Mouse (Mus musculus): ENCODE measurements around the gene Nme7. TPM values are rescaled to one million over a fixed set of nuclear protein-coding genes. Genes with fewer than 3 reads are reported as not detected.
A peak's percentile ranks its signal among the peaks of the same experiment; 100 is the strongest.

Gene Nme7
- polyA plus RNA-seq, 1 experiment from 2014 or later, result 8.5 TPM

DNA sequence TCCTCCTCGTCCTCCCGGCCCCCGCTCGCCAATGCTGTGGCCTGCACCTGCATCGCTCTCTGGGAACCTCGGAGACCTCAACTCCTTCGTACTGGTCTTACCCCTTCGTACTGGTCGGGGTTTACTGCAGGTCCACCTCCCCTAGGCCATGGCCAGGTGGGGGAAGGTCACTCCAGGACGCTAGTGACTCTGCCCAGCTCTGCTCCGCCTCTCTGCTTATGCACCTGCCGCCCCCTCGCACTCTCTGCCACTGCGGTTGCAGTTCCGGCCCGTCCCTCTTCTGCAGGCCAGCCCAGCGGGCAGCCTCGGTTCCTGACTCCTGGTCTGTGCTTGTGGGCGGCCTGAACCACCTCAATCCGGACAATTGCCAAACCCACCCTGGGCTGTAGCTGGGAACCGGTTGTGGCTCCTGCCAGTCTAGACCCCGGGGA is 154.7 kb downstream of the Nme7 start:
- Histone ChIP-seq H3K27ac (ENCODE audit: low read length) (peak overlapping the region; percentile 76), H3K36me3 (ENCODE audit: control insufficient read depth, insufficient read depth) (no peaks in the 10 kb centered on the region), H3K9ac (ENCODE audit: low read depth, low read length) (peak overlapping the region; percentile 43), H3K4me2 (ENCODE audit: low read depth, low read length) (peak overlapping the region; percentile 58), H3K4me1 (ENCODE audit: control insufficient read depth, low read depth, low read length) (no peaks in the 10 kb centered on the region; the same call in 1 of the 2 replicates), H3K27me3 (ENCODE audit: control insufficient read depth, insufficient read depth, low read depth, low read length) (peaks cover 46% of the 10 kb centered on the region), H3K4me3 (ENCODE audit: low read depth, low read length) (peak overlapping the region; percentile 58), H3K9me3 (replicated peaks; ENCODE audit: control insufficient read depth, low read length) (no peaks in the 10 kb centered on the region)
- WGBS (ENCODE audit: insufficient replicate concordance), result 1% methylated on average over 22 of the region's 22 CpGs
- peak; percentile 78 for ATAC-seq (ENCODE audit: low read depth)

DNA sequence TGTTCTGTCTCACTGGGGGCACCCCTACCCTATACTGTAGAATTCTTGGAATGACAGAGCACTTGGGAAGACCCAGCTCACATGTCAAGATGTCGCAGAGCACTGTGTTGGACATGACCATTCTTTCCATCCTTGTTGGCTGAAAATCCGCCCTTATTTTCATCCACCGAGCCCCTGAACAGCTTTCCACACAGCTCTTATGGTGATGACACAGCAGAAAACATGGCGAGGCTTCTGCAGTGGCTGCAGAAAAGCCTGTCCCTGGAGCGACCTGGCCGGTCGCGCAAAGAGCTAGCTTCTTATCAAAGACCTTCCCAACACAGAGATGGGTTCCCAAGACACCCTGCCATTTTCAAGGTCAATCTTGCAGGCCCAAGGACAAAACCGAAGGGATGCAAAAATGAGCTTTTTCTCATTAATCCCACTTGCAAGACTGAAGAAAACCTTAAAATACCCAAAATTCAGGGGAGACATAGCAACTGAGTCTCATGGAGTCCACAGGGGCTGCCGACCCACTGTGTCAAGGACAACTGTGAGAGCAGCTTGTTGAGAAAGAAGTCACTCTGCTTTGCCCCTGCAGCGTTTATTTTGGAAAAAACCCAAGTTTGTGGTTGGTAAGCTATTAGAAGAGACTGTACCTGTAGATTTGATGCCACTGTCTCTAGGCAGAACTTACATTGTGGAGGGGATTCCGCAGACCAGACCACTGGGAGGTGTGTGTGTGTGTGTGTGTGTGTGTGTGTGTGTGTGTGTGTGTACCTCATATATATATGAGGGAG is 155.4 kb downstream of the Nme7 start:
- H3K27ac ChIP-seq (ENCODE audit: low read length), result peak overlapping the region; percentile 76
- ATAC-seq (ENCODE audit: low read depth), result no peak
- no peaks in the 10 kb centered on the region; the same call in 1 of the 2 replicates for H3K4me1 ChIP-seq (ENCODE audit: control insufficient read depth, low read depth, low read length)
- H3K4me2 ChIP-seq (ENCODE audit: low read depth, low read length), result peak overlapping the region; percentile 58
- H3K9ac ChIP-seq (ENCODE audit: low read depth, low read length), result peak overlapping the region; percentile 22; the same call in 1 of the 2 replicates
- peak overlapping the region; percentile 58 for H3K4me3 ChIP-seq (ENCODE audit: low read depth, low read length)
- WGBS (ENCODE audit: insufficient replicate concordance), result 25% methylated on average over 12 of the region's 12 CpGs
- H3K9me3 ChIP-seq (replicated peaks; ENCODE audit: control insufficient read depth, low read length), result no peaks in the 10 kb centered on the region
- H3K36me3 ChIP-seq (ENCODE audit: control insufficient read depth, insufficient read depth), result no peaks in the 10 kb centered on the region
- H3K27me3 ChIP-seq (ENCODE audit: control insufficient read depth, insufficient read depth, low read depth, low read length), result peaks cover 46% of the 10 kb centered on the region

DNA sequence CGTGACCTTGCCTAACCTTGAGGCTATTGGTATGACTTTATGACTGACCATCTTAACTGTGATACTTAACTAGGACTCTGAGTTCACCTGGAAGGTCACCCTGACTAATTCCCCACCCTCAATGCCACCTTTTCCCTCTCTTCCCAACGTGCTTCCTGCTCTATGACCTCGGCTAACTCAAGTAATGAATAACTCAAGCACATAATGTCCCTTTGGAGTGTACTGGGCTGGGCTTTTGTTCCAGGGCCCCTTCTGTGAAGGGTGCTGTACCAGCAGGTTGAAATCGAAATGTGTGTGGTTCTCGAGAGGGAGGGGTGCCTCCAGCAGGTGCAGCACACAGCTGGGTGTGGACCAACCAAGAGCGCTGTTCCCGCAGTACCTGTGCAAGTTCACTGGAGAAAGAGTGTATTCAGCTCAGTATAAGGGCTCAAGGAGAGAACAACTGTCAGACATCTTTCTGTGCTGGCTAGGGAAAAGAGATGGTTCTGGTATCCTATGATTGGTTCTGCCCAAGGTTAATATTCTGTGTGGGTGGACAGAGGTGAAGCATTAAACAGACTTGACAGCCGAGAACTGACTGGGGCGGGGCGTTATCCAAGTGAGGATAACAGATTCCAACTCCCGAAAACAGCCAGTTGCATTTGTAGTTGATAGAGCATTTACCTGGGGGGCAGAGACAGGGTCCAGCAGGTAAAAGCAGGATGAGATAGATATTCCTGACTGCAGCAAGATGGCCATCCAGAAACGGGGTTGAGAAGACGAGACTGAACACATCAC is 157.2 kb downstream of the Nme7 start:
- 57% methylated on average over 13 of the region's 13 CpGs for WGBS (ENCODE audit: insufficient replicate concordance)
- Histone ChIP-seq H3K4me2 (ENCODE audit: low read depth, low read length) (no peak overlapping the region), H3K9ac (ENCODE audit: low read depth, low read length) (no peak overlapping the region), H3K4me3 (ENCODE audit: low read depth, low read length) (no peak overlapping the region), H3K27ac (ENCODE audit: low read length) (no peak overlapping the region), H3K4me1 (ENCODE audit: control insufficient read depth, low read depth, low read length) (no peaks in the 10 kb centered on the region; the same call in 1 of the 2 replicates), H3K9me3 (replicated peaks; ENCODE audit: control insufficient read depth, low read length) (no peaks in the 10 kb centered on the region), H3K36me3 (ENCODE audit: control insufficient read depth, insufficient read depth) (no peaks in the 10 kb centered on the region), H3K27me3 (ENCODE audit: control insufficient read depth, insufficient read depth, low read depth, low read length) (peaks cover 37% of the 10 kb centered on the region)
- ATAC-seq (ENCODE audit: low read depth), result no peak

DNA sequence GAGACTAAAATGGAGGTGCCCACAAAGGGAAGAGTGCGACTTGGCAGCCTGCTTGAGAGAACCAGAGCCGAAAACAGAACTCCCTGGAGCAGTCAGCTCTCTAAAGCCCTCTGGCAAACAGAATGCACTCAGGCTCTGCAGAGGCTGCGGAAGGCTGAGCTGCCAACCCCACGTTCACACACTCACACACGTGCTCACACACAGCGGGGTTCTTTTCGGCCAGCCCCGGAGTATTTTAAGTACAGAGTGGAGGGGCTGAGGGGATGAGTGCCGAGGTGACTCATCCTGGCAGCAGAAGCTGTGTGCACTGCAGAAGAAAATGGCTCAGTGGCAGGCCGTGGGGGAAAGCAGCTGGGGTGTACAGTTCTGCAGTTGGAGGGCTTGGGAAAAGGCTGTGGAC is 157.8 kb downstream of the Nme7 start:
- ATAC-seq (ENCODE audit: low read depth), result no peak
- no peaks in the 10 kb centered on the region; the same call in 1 of the 2 replicates for H3K4me1 ChIP-seq (ENCODE audit: control insufficient read depth, low read depth, low read length)
- 38% methylated on average over 10 of the region's 10 CpGs for WGBS (ENCODE audit: insufficient replicate concordance)
- H3K9ac ChIP-seq (ENCODE audit: low read depth, low read length), result no peak overlapping the region
- no peak overlapping the region for H3K4me3 ChIP-seq (ENCODE audit: low read depth, low read length)
- no peaks in the 10 kb centered on the region for H3K9me3 ChIP-seq (replicated peaks; ENCODE audit: control insufficient read depth, low read length)
- H3K27me3 ChIP-seq (ENCODE audit: control insufficient read depth, insufficient read depth, low read depth, low read length), result peaks cover 30% of the 10 kb centered on the region
- H3K27ac ChIP-seq (ENCODE audit: low read length), result no peak overlapping the region
- H3K36me3 ChIP-seq (ENCODE audit: control insufficient read depth, insufficient read depth), result no peaks in the 10 kb centered on the region
- H3K4me2 ChIP-seq (ENCODE audit: low read depth, low read length), result no peak overlapping the region

DNA sequence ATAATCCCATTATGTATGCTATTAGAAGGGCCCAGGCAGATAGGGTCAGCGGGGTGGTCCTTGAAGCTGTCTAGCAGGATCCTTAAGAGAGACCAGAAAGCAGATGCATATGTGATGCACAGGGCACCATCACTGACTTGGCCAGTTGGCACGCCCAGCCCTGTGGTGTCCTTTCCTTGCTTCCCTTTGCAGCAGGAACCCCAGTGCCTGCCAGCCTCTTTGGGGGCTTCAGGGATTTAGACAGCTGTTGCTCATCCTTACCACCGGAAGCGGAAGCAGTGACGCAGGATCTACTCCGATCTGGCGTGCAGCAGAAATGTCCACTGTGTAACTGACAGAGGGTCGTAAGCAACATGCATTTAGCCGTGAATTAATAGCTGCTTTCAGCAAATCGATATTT is 163.5 kb downstream of the Nme7 start:
- Histone ChIP-seq H3K4me1 (ENCODE audit: control insufficient read depth, low read depth, low read length) (no peaks in the 10 kb centered on the region), H3K27ac (ENCODE audit: low read length) (no peak overlapping the region), H3K4me3 (ENCODE audit: low read depth, low read length) (no peak overlapping the region), H3K27me3 (ENCODE audit: control insufficient read depth, insufficient read depth, low read depth, low read length) (no peaks in the 10 kb centered on the region), H3K9ac (ENCODE audit: low read depth, low read length) (no peak overlapping the region), H3K36me3 (ENCODE audit: control insufficient read depth, insufficient read depth) (no peaks in the 10 kb centered on the region), H3K9me3 (replicated peaks; ENCODE audit: control insufficient read depth, low read length) (no peaks in the 10 kb centered on the region), H3K4me2 (ENCODE audit: low read depth, low read length) (no peak overlapping the region)
- ATAC-seq (ENCODE audit: low read depth), result no peak
- WGBS (ENCODE audit: insufficient replicate concordance), result 73% methylated on average over 10 of the region's 10 CpGs

DNA sequence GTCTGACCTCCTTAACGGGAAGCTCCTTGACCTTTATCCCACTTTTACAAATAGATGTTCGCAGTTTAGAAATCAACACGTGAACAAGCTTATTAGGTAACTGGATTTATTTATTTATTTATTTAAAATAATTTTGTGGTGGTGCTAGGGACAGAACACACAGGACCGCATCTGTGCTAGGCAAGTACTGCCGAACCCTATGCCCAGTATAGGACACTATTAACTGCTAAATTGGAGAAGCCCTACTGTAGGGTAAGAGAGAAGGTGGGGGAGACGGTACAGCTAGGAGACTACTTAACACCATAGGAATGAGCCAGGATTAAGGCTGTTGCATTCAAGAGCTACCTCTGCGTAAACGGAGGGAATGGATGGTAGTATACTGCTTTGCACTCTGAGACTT is 164.4 kb downstream of the Nme7 start:
- H3K4me1 ChIP-seq (ENCODE audit: control insufficient read depth, low read depth, low read length), result no peaks in the 10 kb centered on the region

DNA sequence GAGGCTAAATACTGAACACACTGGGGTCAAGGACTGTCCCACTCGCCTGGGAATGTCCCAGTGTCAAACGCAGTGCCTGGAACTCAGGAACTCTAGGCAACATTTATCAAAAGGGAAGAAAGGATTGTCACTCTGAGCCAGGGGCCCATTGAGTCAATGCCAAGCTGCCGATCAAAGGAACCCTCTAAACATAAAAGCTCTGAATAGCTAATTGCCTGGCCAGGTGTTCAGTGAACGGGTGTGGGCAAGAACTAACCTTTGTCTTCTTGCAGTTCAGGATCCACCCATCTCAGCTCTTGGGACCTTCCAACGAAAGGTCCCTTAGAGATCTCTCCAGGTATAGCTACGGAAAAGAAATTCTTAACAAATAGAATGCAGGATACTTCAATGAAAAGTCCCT is 167.1 kb downstream of the Nme7 start:
- Histone ChIP-seq H3K9me3 (replicated peaks; ENCODE audit: control insufficient read depth, low read length) (no peaks in the 10 kb centered on the region), H3K9ac (ENCODE audit: low read depth, low read length) (no peak overlapping the region), H3K4me3 (ENCODE audit: low read depth, low read length) (no peak overlapping the region), H3K4me2 (ENCODE audit: low read depth, low read length) (no peak overlapping the region), H3K36me3 (ENCODE audit: control insufficient read depth, insufficient read depth) (no peaks in the 10 kb centered on the region), H3K27ac (ENCODE audit: low read length) (no peak overlapping the region), H3K4me1 (ENCODE audit: control insufficient read depth, low read depth, low read length) (no peaks in the 10 kb centered on the region), H3K27me3 (ENCODE audit: control insufficient read depth, insufficient read depth, low read depth, low read length) (no peaks in the 10 kb centered on the region)
- 51% methylated on average over 6 of the region's 6 CpGs for WGBS (ENCODE audit: insufficient replicate concordance)
- ATAC-seq (ENCODE audit: low read depth), result no peak

More for the DNA sequence above, 164.4 kb downstream of the Nme7 start:
- no peak for ATAC-seq (ENCODE audit: low read depth)
- Histone ChIP-seq H3K9ac (ENCODE audit: low read depth, low read length) (no peak overlapping the region), H3K4me2 (ENCODE audit: low read depth, low read length) (no peak overlapping the region), H3K9me3 (replicated peaks; ENCODE audit: control insufficient read depth, low read length) (no peaks in the 10 kb centered on the region), H3K27ac (ENCODE audit: low read length) (no peak overlapping the region), H3K27me3 (ENCODE audit: control insufficient read depth, insufficient read depth, low read depth, low read length) (no peaks in the 10 kb centered on the region), H3K4me3 (ENCODE audit: low read depth, low read length) (no peak overlapping the region), H3K36me3 (ENCODE audit: control insufficient read depth, insufficient read depth) (no peaks in the 10 kb centered on the region)
- 65% methylated on average over 8 of the region's 8 CpGs for WGBS (ENCODE audit: insufficient replicate concordance)

DNA sequence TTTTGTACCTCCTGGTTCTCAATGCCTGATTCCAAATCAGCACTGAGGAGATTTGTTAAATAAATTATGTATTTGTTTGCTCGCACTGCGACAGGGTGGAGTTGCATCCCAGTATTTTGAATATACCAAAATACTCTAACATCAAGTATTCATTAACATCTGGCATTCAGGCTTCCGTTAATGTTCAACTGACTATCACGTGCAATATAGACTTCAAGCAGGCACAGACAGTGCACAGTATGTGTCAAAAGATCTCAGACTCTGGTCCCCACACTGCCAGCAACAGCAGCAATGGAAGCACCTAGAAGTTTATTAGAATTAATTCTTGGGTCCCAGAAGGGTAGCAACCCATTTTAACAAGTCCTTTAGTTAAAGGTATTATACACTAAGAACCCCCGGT is 167.7 kb downstream of the Nme7 start:
- 74% methylated on average over 5 of the region's 5 CpGs for WGBS (ENCODE audit: insufficient replicate concordance)
- no peak overlapping the region for H3K9ac ChIP-seq (ENCODE audit: low read depth, low read length)
- no peak overlapping the region for H3K27ac ChIP-seq (ENCODE audit: low read length)
- ATAC-seq (ENCODE audit: low read depth), result no peak
- no peaks in the 10 kb centered on the region for H3K9me3 ChIP-seq (replicated peaks; ENCODE audit: control insufficient read depth, low read length)
- no peak overlapping the region for H3K4me2 ChIP-seq (ENCODE audit: low read depth, low read length)
- H3K27me3 ChIP-seq (ENCODE audit: control insufficient read depth, insufficient read depth, low read depth, low read length), result no peaks in the 10 kb centered on the region
- H3K4me3 ChIP-seq (ENCODE audit: low read depth, low read length), result no peak overlapping the region
- H3K4me1 ChIP-seq (ENCODE audit: control insufficient read depth, low read depth, low read length), result no peaks in the 10 kb centered on the region
- H3K36me3 ChIP-seq (ENCODE audit: control insufficient read depth, insufficient read depth), result no peaks in the 10 kb centered on the region

DNA sequence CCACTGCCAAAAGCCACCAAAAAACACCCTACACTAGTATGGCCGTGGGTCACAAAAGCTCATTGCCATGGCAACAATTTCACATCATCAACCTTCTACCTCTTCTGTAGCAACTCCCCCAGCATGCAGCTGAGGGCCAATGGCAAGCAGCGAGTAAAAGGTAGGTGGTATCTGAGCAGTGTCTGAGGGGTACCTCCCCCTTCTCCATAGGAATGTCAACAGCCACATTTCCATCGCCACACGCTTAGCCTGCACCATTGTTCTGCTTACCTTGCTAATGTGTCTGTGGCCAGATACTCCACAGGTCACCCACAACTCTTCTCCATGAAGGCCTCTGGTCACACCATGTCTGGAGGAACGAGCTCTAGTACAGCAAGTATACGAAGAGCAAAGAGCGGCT is 169.5 kb downstream of the Nme7 start:
- Histone ChIP-seq H3K36me3 (ENCODE audit: control insufficient read depth, insufficient read depth) (no peaks in the 10 kb centered on the region), H3K4me1 (ENCODE audit: control insufficient read depth, low read depth, low read length) (no peaks in the 10 kb centered on the region), H3K4me2 (ENCODE audit: low read depth, low read length) (no peak overlapping the region), H3K9ac (ENCODE audit: low read depth, low read length) (no peak overlapping the region), H3K9me3 (replicated peaks; ENCODE audit: control insufficient read depth, low read length) (no peaks in the 10 kb centered on the region), H3K27me3 (ENCODE audit: control insufficient read depth, insufficient read depth, low read depth, low read length) (no peaks in the 10 kb centered on the region), H3K27ac (ENCODE audit: low read length) (no peak overlapping the region), H3K4me3 (ENCODE audit: low read depth, low read length) (no peak overlapping the region)
- no peak for ATAC-seq (ENCODE audit: low read depth)
- WGBS (ENCODE audit: insufficient replicate concordance), result 76% methylated on average over 7 of the region's 7 CpGs

Data from liver, embryonic 16.5 days (tissue).